Mouse (Mus musculus) forebrain, embryonic 12.5 days (tissue): ENCODE measurements around the gene Ghdc. TPM values are rescaled to one million over a fixed set of nuclear protein-coding genes. Genes with fewer than 3 reads are reported as not detected.
"Not testable (repeated sequence)": the region's sequence is repeated elsewhere in the genome, so short reads cannot be mapped to it uniquely, and the experiment has no call there.

ENCODE experiments used
- ATAC-seq: fragments of 200-750 bp; cut with Nextera tagmentation; 2 replicates; pipeline ENCODE4 v1.8.0; 2017; ENCODE audit warnings: moderate TSS enrichment; ENCODE audit not compliant: low FRiP score
- H3K27ac ChIP-seq: fragments of 300-500 bp; sonication (generic); 2 replicates; pipeline ENCODE4 v1.5.1; 2016; ENCODE audit warnings: mild to moderate bottlenecking
- H3K27me3 ChIP-seq: fragments of 300-500 bp; sonication (generic); 2 replicates; pipeline ENCODE4 v1.6.1; 2016; ENCODE audit warnings: mild to moderate bottlenecking
- H3K36me3 ChIP-seq: fragments of 300-500 bp; sonication (generic); replicated peaks from 2 replicates; pipeline ENCODE4 v1.6.1; 2016; ENCODE audit warnings: mild to moderate bottlenecking
- H3K4me1 ChIP-seq: fragments of 300-500 bp; sonication (generic); 2 replicates; pipeline ENCODE4 v1.6.1; 2016
- H3K4me2 ChIP-seq: fragments of 300-500 bp; sonication (generic); 2 replicates; pipeline ENCODE4 v1.6.1; 2016; ENCODE audit warnings: mild to moderate bottlenecking, moderate library complexity
- H3K4me3 ChIP-seq: fragments of 300-500 bp; sonication (generic); replicated peaks from 2 replicates; pipeline ENCODE4 v1.5.1; 2016; ENCODE audit warnings: mild to moderate bottlenecking
- H3K9ac ChIP-seq: fragments of 300-500 bp; sonication (generic); 2 replicates; pipeline ENCODE4 v1.6.1; 2016; ENCODE audit warnings: mild to moderate bottlenecking
- H3K9me3 ChIP-seq: fragments of 300-500 bp; sonication (generic); 2 replicates; pipeline ENCODE4 v1.6.1; 2016
- WGBS: fragments of 180-500 bp; shearing (Covaris S2); methylation state at CpG from one replicate; pipeline ENCODE4 v1.1.7; 2016; 5-methylcytosine and 5-hydroxymethylcytosine counted together
- polyA plus RNA-seq: library from polyadenylated mRNA; unstranded; fragments of >200 nt; fragmentation: Nextera tagmentation; extraction: Ambion mirVana; gene quantifications from 2 replicates; pipeline ENCODE4 v1.2.1, GENCODE M21; 2016

The Ghdc gene
- polyA plus RNA-seq, 1 experiment from 2014 or later, result 3.1 TPM

DNA sequence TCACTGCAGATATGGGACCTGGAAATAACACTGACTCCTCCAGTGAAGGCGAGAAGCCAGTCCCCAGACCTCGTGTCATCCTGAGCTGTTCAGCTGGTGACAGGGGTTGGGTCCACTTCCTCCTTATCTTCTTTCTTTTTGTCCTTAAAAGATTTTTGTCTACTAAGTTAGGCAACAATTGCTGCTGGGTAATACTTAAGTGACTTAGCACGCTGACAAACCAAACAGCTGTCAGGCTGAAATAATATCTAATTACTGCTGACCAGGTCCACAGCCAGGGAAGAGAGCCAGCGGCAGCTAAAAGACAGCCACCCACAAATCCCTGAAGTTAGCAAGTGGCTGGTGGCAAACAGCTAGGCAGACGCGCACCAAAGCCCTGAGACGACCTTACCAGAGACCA is 34.8 kb upstream of the Ghdc start:
- Histone ChIP-seq H3K27ac (no peak overlapping the region), H3K9ac (no peak overlapping the region), H3K9me3 (no peaks in the 10 kb centered on the region), H3K4me1 (peaks cover 3% of the 10 kb centered on the region; the same call in 1 of the 2 replicates), H3K4me2 (no peak overlapping the region), H3K4me3 (no peak overlapping the region), H3K36me3 (peaks cover 21% of the 10 kb centered on the region), H3K27me3 (no peaks in the 10 kb centered on the region)
- WGBS, result 85% methylated on average over 7 of the region's 7 CpGs
- ATAC-seq, result no peak

DNA sequence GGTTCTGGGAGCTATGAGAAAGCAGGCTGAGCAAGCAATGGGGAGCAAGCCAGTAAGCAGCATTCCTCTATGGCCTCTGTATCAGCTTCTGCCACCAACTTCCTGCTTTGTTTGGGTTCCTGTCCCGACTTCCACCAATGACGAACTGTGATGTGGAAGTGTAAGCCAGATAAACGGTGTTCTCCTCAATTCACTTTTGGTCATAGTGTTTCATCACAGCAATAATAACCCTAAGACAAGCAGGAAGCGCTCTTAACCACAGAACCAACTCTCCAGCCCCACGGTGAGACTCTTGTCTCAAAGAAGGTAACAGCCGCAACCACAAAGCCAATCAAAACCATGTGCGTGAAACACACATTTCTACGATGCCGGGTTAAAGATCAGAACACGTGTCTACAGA is 33.7 kb upstream of the Ghdc start:
- H3K9ac ChIP-seq, result no peak overlapping the region
- no peak overlapping the region for H3K27ac ChIP-seq
- no peak overlapping the region for H3K4me3 ChIP-seq
- no peaks in the 10 kb centered on the region for H3K9me3 ChIP-seq
- H3K36me3 ChIP-seq, result peaks cover 24% of the 10 kb centered on the region
- no peaks in the 10 kb centered on the region for H3K27me3 ChIP-seq
- no peak for ATAC-seq
- peaks cover 3% of the 10 kb centered on the region; the same call in 1 of the 2 replicates for H3K4me1 ChIP-seq
- 94% methylated on average over 10 of the region's 10 CpGs for WGBS
- no peak overlapping the region for H3K4me2 ChIP-seq

DNA sequence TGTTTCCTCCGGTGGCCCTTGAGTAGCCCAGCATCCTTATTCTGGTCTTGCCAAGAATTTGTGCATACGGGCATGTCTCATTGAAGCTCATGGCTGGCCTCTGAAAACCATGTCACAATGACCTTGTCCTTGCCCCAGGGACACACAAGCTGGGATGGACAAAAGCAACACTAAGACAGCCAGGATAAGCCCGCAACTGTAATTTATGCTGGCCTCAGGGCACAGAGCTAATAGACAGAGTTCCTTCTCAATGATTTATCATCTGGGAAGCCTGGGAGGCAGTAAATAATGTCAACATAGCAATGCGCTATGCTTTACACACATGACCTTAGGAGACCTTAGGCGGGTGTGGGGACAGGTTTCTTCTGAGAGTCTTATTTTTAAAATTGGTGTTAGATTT is 28.7 kb upstream of the Ghdc start:
- no peak for ATAC-seq
- Histone ChIP-seq H3K9ac (no peak overlapping the region), H3K4me1 (no peaks in the 10 kb centered on the region), H3K36me3 (peaks cover 28% of the 10 kb centered on the region), H3K27ac (no peak overlapping the region), H3K27me3 (no peaks in the 10 kb centered on the region), H3K4me2 (no peak overlapping the region), H3K4me3 (no peak overlapping the region), H3K9me3 (no peaks in the 10 kb centered on the region)
- WGBS, result 90% methylated on average over 5 of the region's 5 CpGs

DNA sequence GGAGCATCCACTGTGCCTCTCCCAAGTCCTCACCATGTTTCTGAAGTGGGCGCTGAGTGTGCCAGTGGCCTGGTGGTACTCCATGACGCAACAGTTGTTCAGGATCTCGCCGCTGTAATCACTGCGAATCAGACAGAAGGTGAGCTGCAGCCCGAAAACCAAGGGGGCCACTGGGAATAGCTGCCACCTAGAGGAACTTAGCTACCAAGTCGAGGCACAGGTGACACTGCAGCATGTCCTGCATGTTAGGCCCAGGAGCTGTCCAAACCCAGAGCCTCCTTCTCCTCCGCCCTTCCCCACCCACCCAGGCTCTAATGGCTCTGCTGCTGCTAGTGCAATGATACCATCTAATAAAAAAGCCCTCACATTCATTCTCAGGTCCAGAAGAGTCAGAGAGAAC is 25.8 kb upstream of the Ghdc start:
- 67% methylated on average over 8 of the region's 8 CpGs for WGBS
- no peak overlapping the region for H3K4me3 ChIP-seq
- ATAC-seq, result no peak
- H3K36me3 ChIP-seq, result peaks cover 19% of the 10 kb centered on the region
- H3K27ac ChIP-seq, result no peak overlapping the region
- no peaks in the 10 kb centered on the region for H3K9me3 ChIP-seq
- no peak overlapping the region for H3K4me2 ChIP-seq
- H3K27me3 ChIP-seq, result no peaks in the 10 kb centered on the region
- no peak overlapping the region for H3K9ac ChIP-seq
- no peaks in the 10 kb centered on the region for H3K4me1 ChIP-seq

DNA sequence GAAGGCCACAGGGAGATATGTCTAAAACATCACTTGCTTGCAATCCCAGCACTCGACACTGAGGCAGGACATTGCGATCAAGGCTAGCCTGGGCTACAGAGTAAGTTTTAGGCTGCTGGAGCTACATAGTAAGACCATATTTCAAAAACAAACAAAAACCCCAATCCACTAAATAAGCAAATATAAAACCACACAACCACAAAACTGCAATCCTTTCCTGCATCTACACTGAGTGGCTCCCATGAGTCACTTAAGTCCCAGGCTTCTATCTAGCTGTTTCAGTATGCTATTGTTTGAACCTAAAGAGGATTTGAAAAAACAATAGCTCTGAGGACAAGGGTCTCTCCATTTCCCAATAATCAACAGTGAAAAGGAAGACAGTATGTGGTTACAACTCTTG is 24.6 kb upstream of the Ghdc start:
- Histone ChIP-seq H3K27me3 (no peaks in the 10 kb centered on the region), H3K36me3 (peaks cover 9% of the 10 kb centered on the region; the same call in 1 of the 2 replicates), H3K4me1 (no peaks in the 10 kb centered on the region), H3K9me3 (no peaks in the 10 kb centered on the region), H3K4me3 (no peak overlapping the region), H3K4me2 (no peak overlapping the region), H3K27ac (no peak overlapping the region), H3K9ac (no peak overlapping the region)
- no peak for ATAC-seq
- WGBS, result 95% methylated on average over 2 of the region's 2 CpGs

DNA sequence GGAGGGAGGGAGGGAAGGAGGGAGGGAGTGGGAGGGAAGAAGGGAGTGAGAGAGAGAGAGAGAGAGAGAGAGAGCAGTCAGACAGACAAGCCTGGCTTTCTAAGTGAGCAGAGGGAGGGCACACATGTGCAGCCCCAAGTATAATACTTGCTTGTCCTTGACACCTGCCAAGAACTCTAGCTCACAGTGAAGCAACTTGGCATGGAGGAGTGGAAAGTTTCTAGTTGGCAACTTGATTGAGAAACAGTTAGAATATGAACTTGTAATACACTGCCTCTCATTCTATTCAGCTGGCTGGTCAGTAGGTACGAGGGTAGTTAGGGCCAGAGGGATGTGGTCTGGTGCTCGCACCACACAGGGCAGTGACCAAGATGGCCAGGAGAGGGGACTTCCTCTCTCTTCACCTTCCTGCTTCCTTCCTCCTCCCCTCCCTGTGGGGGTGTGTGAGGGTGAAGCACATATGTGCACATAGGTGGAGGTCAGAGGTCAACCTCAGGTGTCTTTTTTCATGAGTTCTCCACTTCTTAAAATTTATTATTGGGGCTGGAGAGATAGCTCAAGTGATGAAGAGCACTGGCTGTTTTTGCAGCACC is 20.8 kb upstream of the Ghdc start:
- Histone ChIP-seq H3K9ac (no peak overlapping the region), H3K4me3 (no peak overlapping the region), H3K27me3 (no peaks in the 10 kb centered on the region), H3K4me1 (no peaks in the 10 kb centered on the region), H3K9me3 (no peaks in the 10 kb centered on the region), H3K27ac (no peak overlapping the region), H3K4me2 (no peak overlapping the region), H3K36me3 (peaks cover 5% of the 10 kb centered on the region)
- no peak for ATAC-seq
- WGBS, result 75% methylated on average over 2 of the region's 2 CpGs

DNA sequence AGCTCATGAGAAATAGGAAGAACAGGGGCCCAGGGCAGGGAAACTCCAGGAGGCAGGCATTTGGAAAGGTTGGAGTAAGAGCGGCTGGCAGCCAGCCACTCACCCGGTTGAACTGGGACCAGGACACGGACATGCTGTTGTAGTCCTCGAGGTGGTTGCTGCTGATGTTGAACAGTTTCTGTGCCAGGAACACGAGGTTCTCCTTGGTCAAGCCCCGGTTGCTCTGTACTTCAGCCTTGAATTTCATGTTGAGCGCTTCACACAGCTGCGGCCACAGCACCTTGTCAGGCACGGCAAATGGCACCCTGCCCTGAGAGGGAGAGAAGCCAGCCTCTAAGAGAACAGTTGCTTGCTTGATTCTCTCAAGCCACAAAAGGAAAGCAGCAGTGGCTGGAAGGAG is 19.9 kb upstream of the Ghdc start:
- H3K4me1 ChIP-seq, H3K4me3 ChIP-seq, H3K27ac ChIP-seq, H3K36me3 ChIP-seq, H3K27me3 ChIP-seq, ATAC-seq, H3K9ac ChIP-seq, H3K9me3 ChIP-seq, H3K4me2 ChIP-seq: not testable (repeated sequence)
- WGBS, result 86% methylated on average over 9 of the region's 9 CpGs

DNA sequence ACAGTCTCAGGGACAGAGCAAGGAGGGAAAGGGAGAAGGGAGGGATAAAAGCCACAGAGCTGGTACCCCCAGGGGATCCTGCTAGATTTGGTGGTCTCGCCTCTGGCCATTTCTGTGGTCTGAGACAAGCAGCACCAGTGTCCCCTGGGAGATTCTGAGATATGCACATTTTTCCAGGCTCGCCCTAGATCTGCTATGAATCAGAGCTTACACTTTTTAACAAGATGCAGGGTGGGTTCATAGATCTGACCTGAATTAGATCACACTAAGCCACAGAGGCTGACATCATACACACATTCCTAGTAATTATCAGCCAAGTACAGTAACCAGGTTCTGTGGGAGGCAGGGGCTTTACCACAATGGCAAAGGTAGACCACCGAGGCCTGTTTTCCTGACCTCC is 18.9 kb upstream of the Ghdc start:
- no peak overlapping the region for H3K9ac ChIP-seq
- no peak overlapping the region for H3K27ac ChIP-seq
- 82% methylated on average over 3 of the region's 3 CpGs for WGBS
- H3K36me3 ChIP-seq, result peaks cover 4% of the 10 kb centered on the region; the same call in 1 of the 2 replicates
- no peaks in the 10 kb centered on the region for H3K9me3 ChIP-seq
- H3K4me1 ChIP-seq, result no peaks in the 10 kb centered on the region
- H3K4me3 ChIP-seq, result no peak overlapping the region
- no peak overlapping the region for H3K4me2 ChIP-seq
- H3K27me3 ChIP-seq, result no peaks in the 10 kb centered on the region
- no peak for ATAC-seq

DNA sequence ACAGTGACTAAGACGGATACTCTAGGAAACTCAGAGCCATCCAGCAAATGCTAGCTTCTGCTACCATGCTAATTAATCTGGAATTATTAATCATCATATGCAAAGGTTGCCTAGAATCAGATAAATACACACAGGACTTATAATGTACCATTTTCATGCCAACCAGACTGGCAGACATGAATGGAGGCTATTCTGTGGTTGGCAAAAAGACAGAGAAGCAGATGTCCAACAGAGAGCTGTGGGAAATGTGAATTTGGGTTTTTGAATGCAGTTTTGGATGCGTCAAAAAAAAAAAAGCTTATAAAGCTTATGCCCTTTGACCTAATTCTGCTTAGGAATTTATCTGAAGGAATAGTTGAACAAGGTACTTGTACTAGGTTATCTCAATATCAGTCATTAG is 15.0 kb upstream of the Ghdc start:
- Histone ChIP-seq H3K36me3 (peaks cover 20% of the 10 kb centered on the region), H3K27me3 (no peaks in the 10 kb centered on the region), H3K9me3 (no peaks in the 10 kb centered on the region), H3K4me3 (no peak overlapping the region), H3K9ac (no peak overlapping the region), H3K27ac (no peak overlapping the region), H3K4me2 (no peak overlapping the region), H3K4me1 (no peaks in the 10 kb centered on the region)
- WGBS, result 95% methylated on average over 2 of the region's 2 CpGs
- ATAC-seq, result no peak

DNA sequence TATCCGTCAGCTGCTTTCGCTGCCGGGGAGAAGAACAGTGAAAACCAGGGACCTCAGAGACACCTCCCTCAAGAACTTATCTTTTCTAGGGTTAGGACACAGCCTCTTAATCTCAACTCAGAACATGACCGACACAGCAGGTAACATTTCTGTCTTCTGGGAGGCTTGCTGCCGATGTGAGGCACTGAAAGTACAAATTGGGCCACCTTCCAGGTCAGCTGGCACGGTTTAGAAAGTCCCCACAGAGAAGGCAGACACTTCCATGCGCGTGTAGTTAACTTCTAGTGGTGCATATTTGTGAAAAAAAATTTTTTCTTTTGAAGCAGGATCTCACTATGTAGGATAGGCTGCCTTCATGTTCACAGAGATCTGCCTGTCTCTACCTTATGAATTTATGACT is 13.5 kb upstream of the Ghdc start:
- WGBS, result 87% methylated on average over 8 of the region's 8 CpGs
- no peak overlapping the region for H3K9ac ChIP-seq
- no peak overlapping the region for H3K4me3 ChIP-seq
- no peaks in the 10 kb centered on the region for H3K27me3 ChIP-seq
- no peak overlapping the region for H3K4me2 ChIP-seq
- no peaks in the 10 kb centered on the region for H3K4me1 ChIP-seq
- no peak overlapping the region for H3K27ac ChIP-seq
- peaks cover 20% of the 10 kb centered on the region for H3K36me3 ChIP-seq
- no peak for ATAC-seq
- no peaks in the 10 kb centered on the region for H3K9me3 ChIP-seq

DNA sequence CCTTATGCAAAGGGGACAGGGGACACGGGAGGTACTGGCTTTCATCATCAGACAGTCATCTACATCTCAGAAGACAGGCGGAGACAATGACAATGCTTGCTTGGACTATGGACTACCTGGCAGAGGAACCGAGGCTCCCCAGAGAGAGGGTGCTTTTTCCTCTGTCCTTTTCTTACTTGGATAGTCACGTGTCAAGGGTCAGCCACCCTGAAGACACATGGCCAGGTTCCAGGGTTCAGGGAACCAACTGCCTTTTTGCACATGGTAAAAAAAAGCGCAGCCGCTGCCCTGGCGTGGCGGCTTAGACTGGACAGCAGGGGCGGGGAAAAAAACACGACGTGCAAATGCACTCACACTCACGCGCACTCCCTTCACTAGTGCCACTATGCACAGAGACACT is 11.8 kb upstream of the Ghdc start:
- WGBS, result 90% methylated on average over 13 of the region's 13 CpGs
- Histone ChIP-seq H3K36me3 (peaks cover 20% of the 10 kb centered on the region), H3K27me3 (no peaks in the 10 kb centered on the region), H3K9me3 (no peaks in the 10 kb centered on the region), H3K4me2 (no peak overlapping the region), H3K4me3 (no peak overlapping the region), H3K9ac (no peak overlapping the region), H3K4me1 (no peaks in the 10 kb centered on the region), H3K27ac (no peak overlapping the region)
- ATAC-seq, result no peak

DNA sequence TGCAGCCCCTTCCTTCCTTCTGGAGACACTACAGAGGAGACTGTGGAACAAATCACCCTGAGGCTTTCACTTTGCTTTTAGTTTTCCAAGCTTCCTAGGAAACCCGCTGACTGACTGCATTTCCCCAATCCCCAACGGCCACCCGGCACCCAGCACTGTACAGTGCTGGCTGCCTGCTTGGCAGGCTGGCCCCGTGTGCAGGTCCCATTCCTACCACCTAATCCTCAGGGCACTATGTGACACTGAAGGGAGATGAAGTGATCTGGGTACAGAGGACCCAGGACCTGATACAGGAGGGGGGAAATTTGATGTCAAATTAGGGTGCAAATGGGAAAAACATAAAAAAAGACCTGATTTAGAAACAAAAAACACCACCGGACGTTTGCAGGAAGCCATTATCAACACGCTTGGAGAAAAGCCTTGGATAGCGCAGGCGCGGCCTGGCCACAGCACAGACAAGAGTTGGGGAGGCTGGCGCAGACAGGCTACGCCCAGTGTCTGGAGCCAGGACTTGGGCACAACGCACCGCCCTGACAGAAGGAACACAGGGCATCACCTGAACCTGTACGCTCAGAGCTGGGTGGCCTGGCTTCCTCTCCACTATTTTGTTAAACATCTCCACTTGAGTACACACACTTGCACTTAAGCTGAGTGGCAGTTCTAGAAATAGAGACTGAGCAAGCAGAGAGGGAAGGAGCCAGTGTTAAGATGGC is 11.2 kb upstream of the Ghdc start:
- no peak for ATAC-seq
- H3K9me3 ChIP-seq, result no peaks in the 10 kb centered on the region
- no peak overlapping the region for H3K4me3 ChIP-seq
- H3K4me1 ChIP-seq, result no peaks in the 10 kb centered on the region
- no peak overlapping the region for H3K4me2 ChIP-seq
- H3K27ac ChIP-seq, result no peak overlapping the region
- H3K27me3 ChIP-seq, result no peaks in the 10 kb centered on the region
- peaks cover 20% of the 10 kb centered on the region for H3K36me3 ChIP-seq
- WGBS, result 93% methylated on average over 15 of the region's 15 CpGs
- no peak overlapping the region for H3K9ac ChIP-seq

DNA sequence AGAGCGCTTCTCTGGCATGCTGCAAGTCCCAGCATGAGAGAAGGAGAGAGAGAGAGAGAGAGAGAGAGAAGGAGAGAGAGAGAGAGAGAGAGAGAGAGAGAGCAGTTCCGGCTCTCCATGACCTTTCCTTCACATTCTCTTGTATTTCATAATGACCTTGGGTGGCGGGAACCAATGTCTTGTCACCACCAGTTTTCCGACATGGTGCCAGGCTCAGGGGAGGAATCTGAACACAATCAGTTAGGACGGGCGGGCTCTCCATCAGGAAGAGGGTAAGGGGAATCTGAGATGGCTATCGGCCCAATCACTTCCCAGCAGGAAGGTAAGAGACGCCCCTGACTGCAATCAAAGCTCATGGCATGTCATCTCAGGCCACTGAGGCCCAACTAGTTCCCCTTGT is 9.5 kb upstream of the Ghdc start:
- H3K4me3 ChIP-seq, result no peak overlapping the region
- no peak overlapping the region for H3K27ac ChIP-seq
- H3K4me1 ChIP-seq, result no peaks in the 10 kb centered on the region
- no peaks in the 10 kb centered on the region for H3K9me3 ChIP-seq
- no peak overlapping the region for H3K9ac ChIP-seq
- H3K4me2 ChIP-seq, result no peak overlapping the region
- peaks cover 17% of the 10 kb centered on the region for H3K36me3 ChIP-seq
- no peak for ATAC-seq
- no peaks in the 10 kb centered on the region for H3K27me3 ChIP-seq
- WGBS, result 77% methylated on average over 8 of the region's 8 CpGs
